Mouse (Mus musculus) T-helper 1 cell (primary cell): ENCODE measurements at regions not wholly inside any gene's neighbourhood (a gene's known extent, or its start where the extent isn't known, plus 50 kb on each side); places are given as distances from the start of the nearest gene placed in this dataset.

ENCODE experiments used
- in situ Hi-C: fragments of 300-600 bp; cut with MboI, MseI; formaldehyde crosslinking; loops from one replicate; pipeline ENCODE4 v1.15.1; 2025; ENCODE audit warnings: high pct_unique_total_duplicates

DNA sequence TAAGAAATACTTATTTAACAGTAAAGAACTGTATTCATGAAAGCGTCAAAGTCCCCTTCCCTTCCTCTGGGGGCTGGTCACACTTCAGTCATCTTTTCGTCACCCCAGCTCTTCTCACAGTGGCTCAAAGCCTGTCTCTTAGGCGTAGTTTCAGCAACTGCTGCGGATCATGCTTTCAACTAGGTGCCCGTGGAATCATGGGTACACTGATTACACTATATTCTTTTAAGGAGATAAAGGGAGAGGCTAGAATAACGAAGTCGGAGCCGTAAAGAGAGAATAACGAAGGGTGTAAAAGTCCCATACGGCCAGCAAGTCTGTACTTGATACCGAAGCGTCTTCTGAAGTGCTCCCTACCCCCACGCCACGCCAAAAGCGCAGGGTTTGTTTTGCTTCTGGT is 368.7 kb downstream of the Etnk1 start:
- in situ Hi-C loops = no loop called here

- in situ Hi-C loops = no loop called here
Observed at GRCm38 (mm10) chr6:143536525-143537293, 369.7 kb downstream of the Etnk1 start.

- in situ Hi-C loops = no loop called here
Observed at GRCm38 (mm10) chr6:143547406-143547903, 380.4 kb downstream of the Etnk1 start.

DNA sequence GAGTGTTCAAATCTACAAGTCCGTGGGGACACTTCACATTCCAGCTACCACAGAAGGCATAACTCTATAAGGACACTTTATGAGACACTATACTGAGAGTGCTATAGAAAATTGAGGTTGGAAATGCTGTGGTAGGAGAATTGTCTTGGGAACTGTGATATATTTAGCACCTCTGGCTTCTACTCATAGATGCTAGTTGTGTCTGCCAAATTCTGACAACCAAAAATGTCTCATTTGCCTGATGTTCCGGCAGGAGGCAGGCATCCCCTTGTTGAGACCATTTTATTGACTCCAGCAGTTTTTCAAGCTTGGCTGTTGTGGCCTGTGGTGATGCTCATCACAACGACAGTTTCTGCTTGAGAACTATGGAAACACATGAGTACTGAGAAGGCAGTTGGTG is 387.9 kb downstream of the Etnk1 start:
- in situ Hi-C loops = no loop called here

- in situ Hi-C loops = no loop called here
Observed at GRCm38 (mm10) chr6:143558046-143558884, 391.2 kb downstream of the Etnk1 start.

GRCm38 (mm10) chr6:143559316-143559715 is 392.3 kb downstream of the Etnk1 start:
- in situ Hi-C loops = no loop called here

DNA sequence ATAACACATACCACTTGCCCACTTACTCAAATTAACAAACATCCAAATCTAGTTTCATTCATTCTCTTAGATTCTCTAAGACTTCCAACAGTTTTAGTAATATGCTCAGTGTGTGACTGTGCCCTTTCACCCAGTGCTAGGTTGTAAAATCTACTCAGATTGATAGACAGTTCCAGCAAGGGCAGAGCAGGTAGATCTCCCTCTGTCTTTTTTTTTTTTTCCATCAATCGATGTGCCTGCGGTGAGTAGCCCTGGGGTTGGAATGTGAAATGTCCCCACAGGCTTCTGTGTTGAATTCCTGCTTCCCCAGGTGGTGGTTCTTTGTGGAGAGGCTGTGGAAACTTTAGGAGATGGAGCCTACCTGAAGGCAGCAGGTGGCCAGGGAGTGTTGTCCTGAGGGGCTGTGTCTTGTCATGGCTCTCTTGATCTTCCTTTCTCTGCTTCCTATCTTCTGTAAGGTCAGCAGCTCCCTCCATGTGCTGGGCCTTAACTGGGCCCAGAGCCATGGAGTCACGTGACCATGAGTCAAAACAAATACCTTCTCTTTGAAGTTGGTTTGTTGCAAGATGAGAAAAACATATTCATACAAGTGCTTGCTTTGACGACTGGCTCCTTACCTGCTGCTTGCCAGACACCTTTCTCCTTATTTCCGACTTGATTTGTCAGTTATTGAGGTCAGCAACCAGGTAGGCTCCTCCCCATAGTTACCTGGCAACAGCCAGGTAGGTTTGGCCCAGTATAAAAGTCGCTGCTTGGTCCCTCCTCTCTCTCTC is 394.5 kb downstream of the Etnk1 start:
- in situ Hi-C loops = no loop called here

DNA sequence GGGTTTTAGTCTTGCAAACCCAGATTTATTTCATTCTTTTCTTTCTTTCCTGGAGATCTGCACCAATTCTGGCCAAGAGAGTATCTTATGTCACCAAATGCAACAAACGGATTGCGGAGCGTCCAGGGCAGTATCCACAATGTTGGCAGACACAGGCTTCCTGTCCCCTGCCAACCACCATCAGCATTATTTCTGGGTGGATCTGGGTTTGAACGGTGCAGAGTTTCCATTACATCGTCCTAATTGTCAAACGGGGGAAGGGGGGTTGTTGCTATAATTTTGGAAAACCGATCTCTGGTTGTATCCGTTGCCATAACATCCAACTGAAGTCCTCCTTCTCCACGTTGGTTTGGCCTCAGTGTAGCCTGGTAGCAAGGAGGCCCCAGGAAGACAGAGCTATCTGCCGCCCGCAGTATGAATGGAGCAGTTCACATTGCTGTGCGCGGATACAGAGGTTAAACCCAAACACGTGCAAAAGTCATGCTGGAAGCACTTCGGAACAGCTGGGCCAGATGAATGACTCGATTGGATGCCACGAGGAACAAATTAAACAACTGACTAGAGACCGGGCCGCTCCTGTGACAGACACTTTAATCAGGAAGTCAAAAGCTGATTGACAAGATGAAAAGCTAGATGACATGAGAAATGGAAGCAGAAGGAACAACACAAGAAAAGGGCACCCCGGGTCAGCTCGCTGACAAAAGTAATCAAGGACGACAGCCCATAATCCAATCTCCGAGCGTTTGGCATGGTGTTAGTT is 404.5 kb downstream of the Etnk1 start:
- in situ Hi-C loops = no loop called here

GRCm38 (mm10) chr6:143579223-143579622 is 412.2 kb downstream of the Etnk1 start:
- in situ Hi-C loops = no loop called here

GRCm38 (mm10) chr6:143589666-143590065 is 422.6 kb downstream of the Etnk1 start:
- in situ Hi-C loops = no loop called here

DNA sequence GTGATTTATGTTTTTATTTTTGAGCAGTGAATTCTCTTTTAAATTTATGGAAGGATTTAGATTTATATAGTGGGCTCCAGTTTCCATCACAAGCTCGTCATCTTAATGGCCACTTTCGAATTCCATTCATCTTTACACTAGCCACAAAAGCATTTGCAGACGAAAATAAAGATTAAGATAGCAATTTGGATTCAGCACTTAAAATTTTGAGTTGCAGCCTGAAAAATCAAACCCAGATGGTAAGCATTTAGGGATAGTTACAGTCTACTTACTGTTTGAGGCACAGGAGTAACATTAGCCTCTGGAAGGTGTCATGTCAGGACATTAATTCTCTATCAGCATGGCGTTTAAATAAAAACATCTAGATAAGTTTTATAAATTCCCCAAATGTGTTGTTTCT is 423.2 kb downstream of the Etnk1 start:
- in situ Hi-C loops = no loop called here

DNA sequence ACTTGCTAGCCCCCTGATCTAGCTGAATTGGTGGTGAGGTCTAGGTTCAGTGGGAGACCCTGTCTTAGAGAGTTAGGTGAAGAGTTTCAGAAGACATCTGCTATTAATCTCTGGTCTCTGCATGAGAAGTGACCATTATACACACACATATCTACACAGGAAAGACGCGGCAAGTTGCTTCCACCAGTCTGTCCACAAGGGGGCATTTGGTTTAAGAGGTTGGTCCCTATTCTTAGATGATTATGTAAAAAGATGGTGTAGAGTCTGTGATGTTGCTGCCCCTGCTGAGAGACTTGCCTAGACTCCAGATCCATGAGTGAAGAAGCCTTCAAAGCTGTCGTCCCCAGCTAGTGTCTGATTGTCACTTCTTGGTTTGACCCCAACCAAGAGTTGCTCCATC is 425.5 kb downstream of the Etnk1 start:
- in situ Hi-C loops = no loop called here

GRCm38 (mm10) chr6:143595486-143595885 is 428.5 kb downstream of the Etnk1 start:
- in situ Hi-C loops = no loop called here

DNA sequence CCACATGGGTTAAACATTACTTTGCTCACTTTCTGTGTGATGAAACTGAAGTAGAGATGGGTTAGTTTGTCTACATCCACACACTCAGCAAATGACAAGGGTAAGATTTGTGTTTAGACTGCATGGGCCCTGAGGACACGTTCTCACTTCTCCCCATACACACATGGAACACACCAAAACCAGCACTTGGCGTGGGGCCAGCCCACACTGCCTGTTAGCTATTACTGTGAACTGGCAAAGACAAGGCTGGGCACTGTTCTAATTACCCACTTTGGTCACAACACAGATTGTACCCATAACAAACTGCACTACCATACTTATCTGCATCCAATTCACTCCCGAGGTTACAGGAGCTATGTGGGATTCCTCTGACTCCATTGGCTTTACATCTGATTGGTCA is 430.4 kb downstream of the Etnk1 start:
- in situ Hi-C loops = no loop called here

- in situ Hi-C loops = no loop called here
Observed at GRCm38 (mm10) chr6:143598916-143599315, 431.9 kb downstream of the Etnk1 start.

- in situ Hi-C loops = loop anchor here (25.0 kb wide), 1 partner anchor 1353 kb away; no protein-coding TSS in a partner anchor
Observed at GRCm38 (mm10) chr6:143609100-143609499, 442.1 kb downstream of the Etnk1 start.

- in situ Hi-C loops = loop anchor here (25.0 kb wide), 1 partner anchor 1349 kb away; no protein-coding TSS in a partner anchor
Observed at GRCm38 (mm10) chr6:143612966-143613365, 445.9 kb downstream of the Etnk1 start.

- in situ Hi-C loops = loop anchor here (25.0 kb wide), 1 partner anchor 1348 kb away; no protein-coding TSS in a partner anchor
Observed at GRCm38 (mm10) chr6:143614431-143614987, 447.5 kb downstream of the Etnk1 start.

GRCm38 (mm10) chr6:143615361-143615760 is 448.3 kb downstream of the Etnk1 start:
- in situ Hi-C loops = loop anchor here (25.0 kb wide), 1 partner anchor 1347 kb away; no protein-coding TSS in a partner anchor

DNA sequence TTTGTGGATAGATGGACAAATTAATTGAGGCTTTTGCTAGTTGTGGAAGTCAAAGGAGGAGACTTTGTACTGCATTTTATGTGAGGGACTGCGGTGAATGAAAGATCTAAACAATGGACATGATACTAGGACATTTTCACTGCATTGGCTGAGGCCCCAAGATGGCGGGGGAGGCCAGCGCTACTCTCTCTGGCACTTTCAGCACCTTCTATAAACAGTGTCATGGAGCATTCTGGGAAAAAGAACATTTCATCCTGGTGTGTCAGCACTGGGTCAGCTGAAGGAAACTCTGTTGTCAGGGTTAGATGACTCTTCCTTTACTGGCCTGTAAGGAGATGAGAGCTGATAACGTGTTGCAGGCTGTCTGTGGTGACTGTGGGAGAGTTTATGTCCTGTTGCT is 449.4 kb downstream of the Etnk1 start:
- in situ Hi-C loops = loop anchor here (25.0 kb wide), 1 partner anchor 1346 kb away; no protein-coding TSS in a partner anchor
